Mouse (Mus musculus) v-Abl transformed pro-B cells (cell line): ENCODE measurements around the gene Man1a.

Source experiments
- in situ Hi-C, 2 experiments: fragments of 400-800 bp; cut with MboI; formaldehyde crosslinking; loops; one replicate each; pipeline ENCODE4 v1.15.1; 2025; ENCODE audit not compliant: unreplicated experiment in 2 of 2

The Man1a gene

DNA sequence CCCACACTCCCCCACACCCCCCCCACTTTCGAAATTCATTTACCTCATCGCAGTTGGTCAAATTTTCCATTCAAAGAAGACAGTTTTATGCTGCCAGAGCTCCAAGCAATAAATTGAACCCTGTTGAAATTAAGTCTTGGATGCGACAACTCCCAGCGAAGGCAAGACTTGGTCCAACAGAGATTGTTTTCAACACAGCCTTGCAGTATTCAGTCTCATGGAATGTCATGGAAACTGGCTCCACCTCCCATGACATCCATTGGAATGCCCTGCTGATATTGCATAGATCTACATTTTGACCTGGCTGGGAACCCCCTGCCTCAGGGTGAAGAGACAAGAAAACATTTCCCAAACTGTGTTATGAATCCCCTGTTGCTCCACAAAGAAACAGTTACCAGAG lies at the start of gene Man1a:
TSS of gene Man1a (minus strand) at position 190 of the 400 bp plus-strand sequence.
- in situ Hi-C loops, result loop anchor here (10.0 to 25.0 kb wide), 9 partner anchors 212 to 1911 kb away; partner anchors contain the start of gene Mcm9 (in 1 of the 2)

DNA sequence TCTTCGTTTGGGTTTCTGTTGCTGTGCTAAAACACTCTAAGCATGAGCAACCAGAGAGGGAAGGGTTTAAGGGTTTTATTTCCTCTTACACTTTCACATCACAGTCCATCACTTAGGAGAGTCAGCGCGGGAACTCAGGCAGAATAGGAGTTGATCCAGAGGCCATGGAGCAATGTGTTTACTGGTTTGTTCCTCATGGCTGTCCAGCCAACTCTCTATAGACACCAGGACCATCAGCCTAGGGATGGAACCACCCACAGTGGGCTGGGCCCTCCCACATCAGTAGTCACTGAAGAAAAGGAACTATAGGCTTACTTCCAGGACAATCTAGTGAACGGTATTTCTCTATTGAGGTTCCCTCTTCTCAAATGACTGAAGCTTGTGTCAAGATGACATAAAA lies 45.4 kb upstream of the Man1a start:
- in situ Hi-C loops, result no loop called here

DNA sequence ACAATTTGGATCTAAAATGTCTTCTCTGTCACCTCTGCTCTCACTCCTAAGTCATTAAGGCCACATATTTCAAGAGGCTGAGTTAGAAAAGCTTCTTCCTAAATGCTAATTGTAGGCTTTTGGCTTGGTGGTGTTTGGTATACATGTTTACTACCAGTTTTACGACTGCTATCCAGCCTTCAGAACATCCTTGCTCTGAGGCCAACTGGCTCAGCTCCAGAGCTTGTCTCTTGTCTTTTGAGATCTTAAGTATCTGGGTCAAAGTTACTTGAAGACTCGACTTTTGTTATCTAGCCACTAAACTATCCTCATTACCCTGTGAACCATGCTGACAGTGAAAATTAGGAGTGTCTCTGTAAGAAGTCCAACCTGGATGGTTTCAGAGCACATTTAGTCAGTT lies 44.0 kb upstream of the Man1a start:
- in situ Hi-C loops, result no loop called here

DNA sequence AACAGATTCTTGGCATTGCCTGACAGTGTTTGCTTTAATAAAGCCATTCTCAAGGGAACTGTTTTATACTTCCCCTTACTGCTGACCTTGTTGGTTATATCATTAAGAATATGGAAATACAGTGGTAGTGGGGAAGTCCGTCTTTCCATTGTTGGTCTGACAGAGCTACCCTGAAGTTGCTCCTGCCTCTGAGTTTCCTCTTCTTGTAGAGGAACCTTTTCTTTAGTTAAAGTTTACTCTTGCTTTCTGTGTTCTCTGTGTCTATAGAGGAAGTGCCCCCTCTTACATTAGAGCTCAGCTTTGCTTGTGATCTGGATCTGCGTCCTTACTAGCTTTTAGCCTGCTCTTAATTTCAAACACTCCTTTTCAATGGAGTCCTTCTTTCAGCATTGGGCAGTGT lies 42.9 kb upstream of the Man1a start:
- in situ Hi-C loops, result no loop called here

DNA sequence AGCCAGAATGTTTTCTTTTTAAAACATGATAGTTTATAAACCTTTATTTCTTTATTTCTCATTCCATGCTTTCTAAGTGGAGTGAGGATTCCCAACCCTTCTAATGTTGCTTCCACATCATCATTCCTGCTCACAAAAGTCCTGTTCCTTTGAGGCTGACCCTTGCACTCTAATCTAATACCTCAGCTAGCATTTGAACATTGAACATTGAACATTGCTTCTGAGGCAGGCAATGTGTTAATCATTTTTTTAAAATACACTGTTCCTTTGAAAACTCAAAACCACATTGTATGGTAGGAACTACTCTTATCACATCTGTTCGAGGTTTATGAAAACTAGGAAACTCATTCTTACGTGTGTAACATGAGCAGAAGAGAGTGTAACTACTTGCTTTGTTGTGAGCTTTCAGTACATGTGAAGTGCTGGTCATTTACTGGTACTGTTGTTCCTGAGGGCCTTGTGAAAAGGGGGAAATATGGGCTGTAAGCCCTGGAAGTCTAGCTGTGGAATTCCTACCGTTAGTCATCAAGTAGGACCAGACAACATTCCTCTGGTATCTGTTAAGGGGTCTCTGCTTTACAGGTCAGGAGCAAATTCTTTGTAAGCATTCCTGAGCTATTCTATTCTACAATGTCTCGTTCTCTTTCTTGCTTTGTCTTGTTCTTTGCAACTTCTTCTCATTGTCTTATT lies 42.0 kb upstream of the Man1a start:
- in situ Hi-C loops, result no loop called here

DNA sequence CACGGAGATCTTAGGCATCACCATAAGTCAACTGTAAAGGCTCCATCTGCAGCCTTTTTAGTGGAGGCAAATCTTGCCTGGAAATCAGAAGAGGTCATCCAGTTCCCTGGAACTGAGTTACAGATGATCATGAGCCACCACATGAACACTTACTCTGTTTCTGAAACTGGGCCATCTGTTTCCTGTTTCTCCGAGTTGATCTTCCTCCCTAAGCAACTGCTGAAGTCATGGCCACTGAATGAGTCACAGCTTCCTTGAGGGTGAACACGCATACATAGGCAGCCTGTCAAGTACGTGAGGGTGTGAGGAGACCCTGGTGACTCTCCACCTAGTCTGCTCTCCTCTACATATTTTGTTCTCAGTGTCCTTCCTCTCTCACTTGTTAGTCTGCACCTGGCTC lies 41.4 kb upstream of the Man1a start:
- in situ Hi-C loops, result no loop called here

DNA sequence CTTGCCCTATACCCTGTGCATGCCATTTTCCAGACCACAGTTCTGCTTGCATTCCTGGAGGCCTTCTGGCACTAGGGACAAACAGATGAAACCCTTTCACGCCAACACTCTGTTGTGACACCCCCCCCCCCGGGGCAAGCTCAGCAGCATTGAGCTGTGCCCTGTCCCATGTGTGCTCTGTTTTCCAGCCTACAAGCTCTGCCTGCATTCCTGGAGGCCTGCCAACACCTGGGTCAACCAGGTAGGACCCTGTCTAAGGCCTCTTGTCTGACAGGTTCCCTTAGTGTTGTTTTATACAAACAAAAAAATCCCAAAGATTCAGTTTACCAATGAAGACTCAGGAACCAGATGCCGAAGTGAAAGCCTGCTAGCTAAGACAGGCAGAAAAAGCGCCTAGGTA lies 27.3 kb upstream of the Man1a start:
- in situ Hi-C loops, result no loop called here

DNA sequence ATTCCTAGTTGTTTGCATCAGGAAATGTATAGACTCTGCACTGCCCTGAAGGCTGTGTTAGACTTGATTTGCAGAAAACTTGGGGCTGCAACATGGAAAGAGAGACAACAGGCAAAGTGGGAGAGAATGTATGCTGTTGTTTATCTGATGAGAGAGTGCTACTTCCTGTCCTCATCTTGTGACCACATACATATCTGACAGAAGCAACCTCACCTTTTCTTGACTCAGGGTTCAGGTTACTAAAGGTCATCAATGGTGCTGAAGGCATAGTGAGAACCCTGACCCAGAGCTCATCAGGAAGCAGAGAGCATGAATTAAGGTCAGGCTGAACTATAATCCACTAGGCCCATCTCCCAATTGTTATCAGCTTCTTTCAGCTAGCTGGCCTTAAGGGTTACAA lies 15.7 kb upstream of the Man1a start:
- in situ Hi-C loops, result loop anchor here (25.0 kb wide), 6 partner anchors 545 to 1895 kb away; no protein-coding TSS in a partner anchor

DNA sequence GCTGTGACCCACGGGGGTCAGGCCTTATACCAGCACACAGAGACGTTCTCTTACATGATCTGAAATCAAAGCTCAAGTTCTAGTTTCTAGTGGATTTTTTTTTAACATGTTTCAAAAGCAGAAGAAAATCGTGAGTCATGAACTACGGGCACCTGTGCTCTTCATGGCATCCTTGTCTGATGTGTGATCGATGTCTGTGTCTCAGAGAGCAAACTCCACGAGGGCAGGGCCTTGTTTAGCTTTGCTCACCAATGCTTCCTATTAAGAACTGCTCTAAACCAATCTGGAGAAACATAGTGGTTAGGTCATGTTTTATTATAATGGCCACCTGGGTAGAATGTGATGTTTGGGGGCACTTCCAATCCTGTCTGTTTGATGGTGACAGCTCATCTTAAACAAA lies 13.5 kb upstream of the Man1a start:
- in situ Hi-C loops, result loop anchor here (10.0 to 25.0 kb wide), 8 partner anchors 175 to 1897 kb away; no protein-coding TSS in a partner anchor

DNA sequence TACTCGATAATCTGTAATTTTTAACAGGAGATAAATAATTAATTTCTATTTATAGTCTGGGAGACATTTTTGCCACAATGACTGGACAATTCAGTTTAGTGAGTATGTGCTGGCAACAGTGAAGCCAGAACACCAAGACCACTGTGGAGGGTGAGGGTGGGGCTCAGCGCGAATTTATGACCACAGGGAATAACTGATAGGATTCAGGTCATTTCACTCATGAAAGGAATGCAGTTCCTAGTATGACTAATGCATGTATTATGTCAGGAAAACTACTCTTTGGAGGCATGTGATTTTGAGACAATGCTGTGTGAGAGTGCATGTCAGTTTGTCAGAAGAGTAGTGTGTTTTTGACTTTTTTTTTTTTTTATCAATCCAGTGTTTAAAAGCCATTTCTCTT lies 10.9 kb upstream of the Man1a start:
- in situ Hi-C loops, result loop anchor here (10.0 to 25.0 kb wide), 8 partner anchors 177 to 1900 kb away; no protein-coding TSS in a partner anchor

DNA sequence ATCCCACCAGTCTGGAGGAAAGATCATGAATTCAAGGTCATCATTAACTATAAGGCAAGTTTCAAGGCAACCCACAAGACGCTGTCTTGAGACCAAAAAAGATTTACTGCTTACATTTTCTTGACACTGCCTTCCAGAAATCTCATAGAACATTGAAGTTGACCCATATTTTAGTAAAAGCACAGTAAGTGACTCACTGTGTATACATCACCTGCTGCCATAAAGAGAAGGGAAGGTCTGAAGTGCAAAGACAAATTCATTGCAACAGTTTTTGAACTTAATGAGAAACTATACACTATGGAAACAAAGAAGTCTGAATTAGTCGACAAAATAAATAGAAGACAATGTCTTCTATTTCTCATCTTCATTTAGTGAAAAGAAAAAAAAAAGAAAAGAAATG lies 8.7 kb upstream of the Man1a start:
- in situ Hi-C loops, result loop anchor here (10.0 to 25.0 kb wide), 8 partner anchors 180 to 1902 kb away; no protein-coding TSS in a partner anchor

DNA sequence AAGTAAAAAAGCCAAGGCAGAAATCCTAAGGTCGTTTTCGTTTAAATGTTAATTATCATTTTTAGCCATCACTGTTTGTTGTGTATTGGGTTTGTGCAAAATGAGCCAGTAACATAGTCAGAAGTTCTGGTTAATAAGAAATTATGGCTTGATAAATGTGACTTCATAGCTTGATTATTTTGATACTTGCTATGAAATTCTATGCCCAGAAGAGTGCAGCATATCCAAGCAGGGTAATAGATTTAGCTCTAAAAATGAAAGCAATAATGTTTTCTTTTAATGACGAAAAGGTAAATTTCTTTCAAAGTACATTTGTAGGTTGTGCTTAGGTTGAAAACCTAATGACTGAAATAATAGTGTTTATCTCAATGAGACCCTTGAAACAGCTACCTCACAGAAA lies 596 bp upstream of the Man1a start:
- in situ Hi-C loops, result loop anchor here (10.0 to 25.0 kb wide), 9 partner anchors 212 to 1910 kb away; partner anchors contain the start of gene Mcm9 (in 1 of the 2)

DNA sequence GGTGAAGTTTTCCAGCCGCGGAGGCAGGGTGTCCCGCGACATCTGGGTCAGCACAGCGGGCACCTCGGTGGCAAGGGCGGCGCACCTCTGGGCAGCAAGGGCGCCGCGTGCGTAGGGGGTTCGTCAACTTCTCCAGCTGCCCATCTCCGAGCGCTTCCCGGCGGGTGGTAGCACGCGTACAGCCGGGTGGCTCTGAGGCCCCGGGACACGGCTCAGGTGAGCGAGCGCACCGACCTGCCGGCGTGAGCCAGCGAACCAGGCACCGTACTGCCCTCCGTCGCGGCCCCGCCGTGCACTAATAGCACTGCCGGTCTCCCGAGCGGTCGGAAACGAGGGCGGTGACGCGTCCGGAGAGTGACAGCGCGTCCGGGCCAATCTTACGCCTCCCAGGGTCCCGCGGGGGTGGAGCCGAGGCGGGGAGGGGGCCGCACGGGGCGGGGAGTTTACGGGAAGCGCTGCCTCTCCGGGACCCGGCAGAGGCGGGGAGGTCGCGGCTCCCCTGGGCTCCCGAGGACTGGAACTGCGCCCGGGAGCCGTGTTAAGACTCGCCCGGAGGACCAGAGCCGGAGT lies 883 bp downstream of the Man1a start:
- in situ Hi-C loops, result loop anchor here (10.0 to 25.0 kb wide), 9 partner anchors 211 to 1912 kb away; partner anchors contain the start of gene Mcm9 (in 1 of the 2)

DNA sequence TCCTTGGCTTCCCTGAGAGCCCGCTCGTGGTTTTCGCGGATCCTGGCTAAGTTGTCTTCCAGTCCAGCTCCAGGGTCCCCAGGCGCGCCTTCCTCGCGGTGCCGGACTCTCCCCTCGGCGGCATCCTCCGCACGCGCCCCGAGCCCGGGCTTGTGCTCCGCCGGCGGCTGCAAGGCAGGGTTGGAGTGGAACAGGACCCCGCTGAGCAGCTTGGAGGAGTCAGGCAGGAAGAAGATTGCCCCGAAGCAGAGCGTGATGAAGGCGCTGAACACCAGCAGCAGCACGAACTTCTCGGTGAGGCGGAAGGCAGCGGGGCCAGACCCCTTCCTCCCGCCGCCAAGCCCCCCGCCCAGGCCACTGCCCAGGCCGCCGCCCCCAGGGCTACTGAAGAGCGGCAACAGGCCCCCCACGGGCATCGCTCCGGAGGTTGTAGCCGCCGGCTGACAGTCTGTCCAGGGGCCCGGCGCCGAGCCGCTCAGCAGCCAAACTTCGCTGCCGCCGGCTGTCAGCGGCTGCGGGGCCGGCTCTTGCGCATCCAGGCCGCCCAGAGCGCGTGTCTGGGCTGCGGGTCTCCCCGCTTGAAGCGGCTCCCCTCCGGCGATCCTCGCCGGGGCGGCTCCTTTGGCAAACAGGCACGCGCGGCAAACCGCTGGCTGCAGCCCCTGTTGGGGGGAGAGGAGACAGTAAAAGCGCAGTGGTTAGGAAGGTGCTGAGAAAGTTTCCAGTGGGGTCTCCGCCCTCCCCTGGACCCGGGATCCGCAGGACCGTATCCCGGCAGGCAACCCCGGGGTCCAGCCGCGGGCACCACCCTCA lies 1.6 kb downstream of the Man1a start:
- in situ Hi-C loops, result loop anchor here (5.0 to 25.0 kb wide), 15 partner anchors 68 to 1912 kb away; partner anchors contain the start of genes Gopc (in 1 of the 2), Mcm9 (in 1 of the 2) and Nepn (in 1 of the 2)

DNA sequence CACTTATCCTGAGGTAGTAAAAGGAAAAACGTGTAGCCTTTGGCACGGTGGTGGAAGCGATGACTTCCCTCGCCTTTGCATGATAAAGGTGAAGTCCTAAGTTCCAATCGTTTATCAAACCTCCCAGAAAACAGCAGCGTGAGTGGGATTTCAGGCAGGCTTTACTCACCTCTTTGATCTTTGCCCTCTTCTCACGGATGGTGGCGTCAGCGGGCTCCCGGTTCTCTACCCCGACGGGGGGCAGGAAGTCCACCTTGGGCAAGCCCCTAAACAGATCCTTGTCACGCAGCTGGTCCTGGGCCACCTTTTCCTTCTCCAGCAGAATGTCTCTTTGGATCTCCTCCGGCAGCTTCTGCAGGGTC lies 2.2 kb downstream of the Man1a start:
- in situ Hi-C loops, result loop anchor here (5.0 to 25.0 kb wide), 9 partner anchors 67 to 1691 kb away; partner anchors contain the start of genes Gopc (in 1 of the 2), Mcm9 (in 1 of the 2) and Nepn (in 1 of the 2)

DNA sequence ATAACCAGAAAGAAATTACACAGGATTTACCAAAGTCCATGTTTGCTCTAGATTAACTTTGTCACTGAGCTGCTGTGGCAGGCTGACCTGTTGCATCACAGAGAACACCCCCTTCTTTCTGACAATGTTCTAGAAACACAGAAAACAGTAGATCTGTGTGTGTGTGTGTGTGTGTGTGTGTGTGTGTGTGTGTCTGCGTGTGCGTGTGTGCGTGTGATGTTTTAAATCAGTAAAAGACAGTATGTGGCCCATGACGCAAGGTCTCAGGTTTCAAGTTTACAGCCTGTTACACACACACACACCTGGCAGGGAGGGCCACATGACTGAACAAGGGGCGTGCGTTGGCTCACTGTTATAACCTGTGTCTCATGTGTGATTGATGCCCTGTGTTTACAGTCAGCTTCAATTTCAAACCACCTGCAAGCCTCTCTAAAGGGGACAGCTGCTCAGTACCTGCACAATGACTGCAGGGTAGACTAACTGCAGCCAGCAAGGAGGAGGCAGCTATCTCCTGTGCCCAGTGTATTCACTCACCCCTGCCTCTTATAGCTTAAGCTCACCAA lies 2.7 kb downstream of the Man1a start:
- in situ Hi-C loops, result loop anchor here (5.0 to 25.0 kb wide), 9 partner anchors 66 to 1691 kb away; partner anchors contain the start of genes Gopc (in 1 of the 2), Mcm9 (in 1 of the 2) and Nepn (in 1 of the 2)

DNA sequence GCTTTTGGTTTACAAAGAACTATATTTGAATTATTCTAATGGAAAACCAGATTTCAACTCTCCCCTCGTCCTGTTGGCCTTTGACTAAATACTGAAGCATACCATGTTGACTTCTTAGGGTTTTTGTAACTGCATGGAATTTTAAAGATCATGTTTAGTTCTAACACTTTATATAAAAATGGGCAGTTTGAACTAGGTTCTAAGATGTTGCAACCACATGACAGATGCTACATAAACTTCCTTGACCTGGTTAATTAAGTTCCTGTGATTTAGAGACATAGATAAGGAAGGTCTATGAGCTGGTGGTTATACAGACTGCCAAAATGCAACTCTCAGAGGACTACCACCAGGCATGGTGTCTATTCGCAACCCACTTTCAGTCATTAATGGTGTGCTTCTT lies 4.1 kb downstream of the Man1a start:
- in situ Hi-C loops, result loop anchor here (5.0 to 25.0 kb wide), 9 partner anchors 65 to 1692 kb away; partner anchors contain the start of genes Gopc (in 1 of the 2), Mcm9 (in 1 of the 2) and Nepn (in 1 of the 2)

DNA sequence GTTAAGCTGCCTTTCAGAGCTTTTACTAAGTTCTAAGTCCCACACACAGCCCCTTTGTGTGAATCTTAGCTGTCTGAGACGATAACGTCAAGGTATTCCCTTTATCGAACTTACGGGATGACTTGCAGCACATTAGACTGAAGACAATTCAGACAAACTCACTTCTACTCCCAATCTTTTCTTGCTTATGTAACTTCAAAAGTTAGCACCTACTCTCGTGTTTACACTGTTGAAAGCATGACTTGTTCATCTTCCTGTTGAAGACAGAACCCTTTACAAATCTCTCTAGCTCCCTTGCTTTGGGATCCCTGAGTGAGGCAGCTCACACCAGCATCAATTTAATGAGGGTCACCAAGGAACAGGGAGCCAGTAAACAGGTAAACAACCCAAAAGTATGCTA lies 5.9 kb downstream of the Man1a start:
- in situ Hi-C loops, result loop anchor here (5.0 to 25.0 kb wide), 9 partner anchors 63 to 1694 kb away; partner anchors contain the start of genes Gopc (in 1 of the 2), Mcm9 (in 1 of the 2) and Nepn (in 1 of the 2)

DNA sequence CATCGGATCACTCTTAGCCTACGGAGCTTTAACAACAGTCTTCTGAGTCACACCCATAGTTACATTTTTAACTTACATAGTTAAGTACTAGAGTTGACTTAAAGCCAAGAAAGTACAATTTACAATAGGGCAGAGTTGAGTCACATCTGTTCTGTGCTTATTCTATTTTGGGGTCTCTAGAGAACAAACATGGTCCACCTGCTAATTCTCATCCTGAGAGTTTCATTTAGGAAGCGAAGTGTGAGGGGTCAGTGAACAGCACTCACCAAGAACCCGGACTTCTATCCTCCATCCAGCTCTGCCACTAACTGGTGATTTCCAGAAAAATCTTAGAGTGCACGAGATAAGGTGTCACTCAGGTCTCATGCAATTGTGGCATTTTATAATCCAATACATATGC lies 7.0 kb downstream of the Man1a start:
- in situ Hi-C loops, result loop anchor here (10.0 to 25.0 kb wide), 3 partner anchors 457 to 1682 kb away; partner anchors contain the start of genes Asf1a (in 1 of the 2), Gopc (in 1 of the 2) and Nepn (in 1 of the 2)

DNA sequence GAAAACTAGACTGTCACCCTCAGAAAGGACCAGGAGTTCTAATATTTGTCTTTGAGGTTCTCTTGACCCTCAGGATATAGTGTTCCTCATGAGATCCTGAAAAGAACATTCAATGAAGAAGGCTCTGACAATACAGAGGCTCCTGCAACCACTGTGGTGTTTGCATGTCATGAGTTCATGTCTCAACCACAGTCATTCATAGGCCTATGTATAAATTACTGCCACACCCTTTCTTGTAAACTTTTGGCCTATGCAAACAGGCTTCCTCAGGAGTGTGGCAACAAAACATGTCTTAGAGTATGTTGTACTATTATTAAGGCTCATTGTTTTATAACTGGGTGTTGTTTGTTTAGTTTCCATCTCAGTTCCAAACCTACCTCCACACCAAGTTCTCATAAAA lies 9.7 kb downstream of the Man1a start:
- in situ Hi-C loops, result loop anchor here (10.0 to 25.0 kb wide), 3 partner anchors 454 to 1679 kb away; partner anchors contain the start of genes Asf1a (in 1 of the 2), Gopc (in 1 of the 2) and Nepn (in 1 of the 2)
